Mouse (Mus musculus) heart, adult 9 months (tissue): Measurements from ENCODE around the gene Mrm1.
"Not testable (repeated sequence)": the region's sequence is repeated elsewhere in the genome, so short reads cannot be mapped to it uniquely, and the experiment has no call there.

ENCODE experiments used
- DNase-seq, 2 experiments: peaks; one replicate each; pipeline ENCODE4 v3.0.0; 2022; ENCODE audit warnings: low spot score in 2 of 2

Gene Mrm1

GRCm38 (mm10) chr11:84818961-84819692 lies at the start of gene Mrm1:
TSS of gene Mrm1 (minus strand) at chr11:84819515.
- DNase-seq, result peak; percentile 95 to 97

GRCm38 (mm10) chr11:84868786-84869259 lies 49.5 kb upstream of the Mrm1 start:
- DNase-seq, result no peak

- DNase-seq, result no peak
Measured at GRCm38 (mm10) chr11:84867586-84867985, 48.3 kb upstream of the Mrm1 start.

GRCm38 (mm10) chr11:84865268-84865667 lies 46.0 kb upstream of the Mrm1 start:
- no peak for DNase-seq

- DNase-seq, result no peak
Measured at GRCm38 (mm10) chr11:84855285-84855684, 36.0 kb upstream of the Mrm1 start.

GRCm38 (mm10) chr11:84847475-84848090 lies 28.3 kb upstream of the Mrm1 start:
- DNase-seq, result no peak

- no peak for DNase-seq
Measured at GRCm38 (mm10) chr11:84846741-84847474, 27.6 kb upstream of the Mrm1 start.

- no peak for DNase-seq
Measured at GRCm38 (mm10) chr11:84839330-84839729, 20.0 kb upstream of the Mrm1 start.

GRCm38 (mm10) chr11:84829495-84829894 lies 10.2 kb upstream of the Mrm1 start:
- not testable (repeated sequence) for DNase-seq

GRCm38 (mm10) chr11:84828516-84829399 lies 9.4 kb upstream of the Mrm1 start, which contains the start of gene Dhrs11:
TSS of gene Dhrs11 (minus strand) at chr11:84828994.
- peak; percentile 97 for DNase-seq

GRCm38 (mm10) chr11:84827901-84828503 lies 8.7 kb upstream of the Mrm1 start:
- peak in 1 of 2 experiments; percentile 43 for DNase-seq

- DNase-seq, result no peak
Measured at GRCm38 (mm10) chr11:84827492-84827891, 8.2 kb upstream of the Mrm1 start.

GRCm38 (mm10) chr11:84826185-84826584 lies 6.9 kb upstream of the Mrm1 start:
- peak; percentile 75 to 81 for DNase-seq

- DNase-seq, result no peak
Measured at GRCm38 (mm10) chr11:84825261-84825807, 6.0 kb upstream of the Mrm1 start.

- DNase-seq, result peak; percentile 72 to 74
Measured at GRCm38 (mm10) chr11:84823484-84823897, 4.2 kb upstream of the Mrm1 start.

GRCm38 (mm10) chr11:84822487-84822886 lies 3.2 kb upstream of the Mrm1 start:
- DNase-seq, result no peak

GRCm38 (mm10) chr11:84821131-84821770 lies 1.9 kb upstream of the Mrm1 start:
- no peak for DNase-seq

GRCm38 (mm10) chr11:84818085-84818960 lies 992 bp downstream of the Mrm1 start:
- DNase-seq, result peak; percentile 87

GRCm38 (mm10) chr11:84817362-84817761 lies 2.0 kb downstream of the Mrm1 start:
- DNase-seq, result no peak
